Mouse (Mus musculus) T-helper 2 cell (primary cell): ENCODE data around the gene Fgf22.

Experiments
- in situ Hi-C: fragments of 300-600 bp; cut with MboI, MseI; formaldehyde crosslinking; loops from one replicate; pipeline ENCODE4 v1.15.1; 2025; ENCODE audit warnings: high pct_unique_total_duplicates

Gene Fgf22

GRCm38 (mm10) chr10:79766508-79767325 lies 11.8 kb downstream of the Fgf22 start, which contains the start of gene Rnf126:
Gene Rnf126 (minus strand): TSS chr10:79766952.
- in situ Hi-C loops = no loop called here

- in situ Hi-C loops = no loop called here
Measured at GRCm38 (mm10) chr10:79767372-79768244, 12.7 kb downstream of the Fgf22 start.

- in situ Hi-C loops = no loop called here
Measured at GRCm38 (mm10) chr10:79768400-79768799, 13.5 kb downstream of the Fgf22 start.

GRCm38 (mm10) chr10:79769329-79769728 lies 14.5 kb downstream of the Fgf22 start:
- in situ Hi-C loops = no loop called here

DNA sequence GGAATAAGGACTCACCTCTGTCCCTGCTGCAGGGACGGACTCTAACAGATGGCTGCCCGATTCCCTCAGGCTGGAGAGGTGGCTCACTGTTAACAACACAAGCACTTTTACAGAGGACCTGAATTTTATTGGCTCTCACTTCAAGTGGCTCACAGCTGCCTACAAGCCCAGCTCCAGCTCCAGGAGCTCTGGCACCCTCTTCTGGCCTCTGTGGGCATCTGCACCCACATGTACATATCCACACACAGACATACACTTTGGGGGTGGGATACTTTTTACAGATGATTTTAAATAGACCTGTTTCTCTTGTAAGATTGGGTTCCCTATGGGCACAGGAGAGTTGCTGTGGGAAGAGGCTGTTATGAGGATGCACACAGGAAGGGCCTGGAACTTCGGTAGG lies 17.4 kb downstream of the Fgf22 start:
- in situ Hi-C loops = no loop called here

GRCm38 (mm10) chr10:79773208-79773607 lies 18.3 kb downstream of the Fgf22 start:
- in situ Hi-C loops = no loop called here

DNA sequence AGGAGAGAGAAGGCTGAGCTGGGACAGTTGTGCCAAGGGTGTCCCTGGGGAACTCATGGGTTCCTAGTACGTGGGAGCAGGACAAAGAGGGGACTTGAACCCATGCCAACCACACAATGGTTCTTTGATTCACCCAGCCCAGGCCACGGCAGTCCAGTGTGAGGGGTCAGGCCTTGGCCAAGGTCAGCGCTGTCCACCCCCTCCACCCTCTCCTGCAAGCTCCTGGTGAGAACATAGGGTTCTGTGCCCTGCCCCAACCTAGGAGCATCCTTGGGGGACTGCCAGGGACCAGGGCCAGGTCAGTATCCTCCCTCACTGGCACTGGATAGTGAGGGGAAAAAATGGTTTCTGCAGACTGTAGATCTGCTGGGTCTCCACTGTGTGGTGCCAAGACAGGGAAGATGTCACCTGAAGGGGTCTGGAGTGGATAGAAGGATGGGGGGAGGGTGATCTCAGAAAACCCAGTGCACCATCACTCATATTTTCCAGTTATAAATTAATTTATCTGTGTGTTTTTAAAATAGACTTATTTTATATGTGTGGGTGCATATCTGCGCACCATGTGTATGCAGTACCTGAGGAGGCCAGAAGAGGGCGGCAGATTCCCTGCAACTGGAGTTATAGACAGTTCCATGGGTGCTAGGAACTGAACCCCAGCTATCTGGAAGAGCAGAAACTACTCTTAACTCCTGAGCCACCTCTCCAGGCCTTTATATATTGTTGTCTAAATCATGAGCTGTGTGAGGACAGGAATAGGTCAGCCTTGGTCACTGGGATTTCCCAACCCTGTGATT lies 19.8 kb downstream of the Fgf22 start:
- in situ Hi-C loops = no loop called here

GRCm38 (mm10) chr10:79777103-79777531 lies 22.2 kb downstream of the Fgf22 start, which contains the start of gene Fstl3:
Gene Fstl3 (plus strand): TSS chr10:79777272.
- in situ Hi-C loops = no loop called here

GRCm38 (mm10) chr10:79778006-79778405 lies 23.1 kb downstream of the Fgf22 start:
- in situ Hi-C loops = no loop called here

- in situ Hi-C loops = no loop called here
Measured at GRCm38 (mm10) chr10:79779193-79779592, 24.3 kb downstream of the Fgf22 start.

GRCm38 (mm10) chr10:79779784-79780663 lies 25.1 kb downstream of the Fgf22 start:
- in situ Hi-C loops = loop anchor here (5.0 kb wide), 1 partner anchor 98 kb away; the partner anchor contains the start of gene Cdc34

DNA sequence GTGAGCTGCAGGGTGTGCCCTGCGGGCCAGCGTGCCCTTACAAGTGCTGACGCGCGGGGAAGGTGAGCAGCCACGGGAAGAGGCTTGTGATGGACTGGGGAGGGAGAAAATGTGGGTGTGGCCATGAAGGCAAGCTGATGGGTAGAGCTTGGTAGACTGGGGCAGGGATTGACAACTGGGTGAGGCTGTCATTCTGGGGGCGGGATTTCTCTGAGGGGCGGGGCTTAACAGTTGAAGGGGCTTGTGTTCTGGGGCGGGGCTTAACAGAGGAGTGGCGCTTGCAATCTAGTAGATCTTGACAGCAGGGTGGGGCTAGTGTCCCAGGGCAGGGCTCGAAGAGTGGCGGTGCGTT lies 25.8 kb downstream of the Fgf22 start:
- in situ Hi-C loops = loop anchor here (5.0 kb wide), 1 partner anchor 98 kb away; the partner anchor contains the start of gene Cdc34

DNA sequence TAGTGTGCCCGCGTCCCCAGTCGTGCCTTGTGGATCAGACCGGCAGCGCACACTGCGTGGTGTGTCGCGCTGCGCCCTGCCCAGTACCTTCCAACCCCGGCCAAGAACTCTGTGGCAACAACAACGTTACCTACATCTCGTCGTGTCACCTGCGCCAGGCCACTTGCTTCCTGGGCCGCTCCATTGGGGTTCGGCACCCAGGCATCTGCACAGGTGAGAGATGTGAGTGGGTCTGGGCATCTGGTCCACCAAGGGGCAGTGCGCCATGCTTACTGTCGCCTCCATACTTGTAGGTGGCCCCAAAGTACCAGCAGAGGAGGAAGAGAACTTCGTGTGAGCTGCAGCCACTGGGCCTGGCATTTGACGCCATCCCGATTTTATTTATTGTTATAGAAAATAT lies 26.3 kb downstream of the Fgf22 start:
- in situ Hi-C loops = loop anchor here (5.0 kb wide), 1 partner anchor 99 kb away; the partner anchor contains the start of gene Cdc34

DNA sequence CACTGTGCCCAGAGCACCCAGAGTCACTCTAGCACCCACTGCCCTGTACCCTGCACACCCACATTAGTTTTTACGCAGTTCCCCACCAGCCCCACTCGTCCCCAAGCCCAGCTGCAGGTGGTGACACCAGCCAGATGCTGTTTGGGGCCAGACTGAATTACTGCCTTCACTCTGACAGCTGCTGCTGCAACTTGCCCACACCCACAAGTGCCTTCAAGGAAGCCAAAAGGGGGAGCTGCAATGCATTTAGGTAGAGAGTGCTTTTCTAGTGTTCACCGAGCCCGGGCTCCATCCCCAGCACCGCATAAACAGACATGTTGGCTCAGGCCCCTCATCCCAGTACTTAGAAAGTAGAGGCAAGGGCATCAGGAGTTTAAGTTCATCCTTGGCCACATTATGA lies 27.1 kb downstream of the Fgf22 start:
- in situ Hi-C loops = loop anchor here (5.0 kb wide), 1 partner anchor 100 kb away; the partner anchor contains the start of gene Cdc34

- in situ Hi-C loops = loop anchor here (5.0 kb wide), 1 partner anchor 101 kb away; the partner anchor contains the start of gene Cdc34
Measured at GRCm38 (mm10) chr10:79783050-79783449, 28.2 kb downstream of the Fgf22 start.

GRCm38 (mm10) chr10:79783920-79784800 lies 29.3 kb downstream of the Fgf22 start:
- in situ Hi-C loops = loop anchor here (5.0 kb wide), 1 partner anchor 102 kb away; the partner anchor contains the start of gene Cdc34

GRCm38 (mm10) chr10:79788386-79789158 lies 33.7 kb downstream of the Fgf22 start:
- in situ Hi-C loops = no loop called here

DNA sequence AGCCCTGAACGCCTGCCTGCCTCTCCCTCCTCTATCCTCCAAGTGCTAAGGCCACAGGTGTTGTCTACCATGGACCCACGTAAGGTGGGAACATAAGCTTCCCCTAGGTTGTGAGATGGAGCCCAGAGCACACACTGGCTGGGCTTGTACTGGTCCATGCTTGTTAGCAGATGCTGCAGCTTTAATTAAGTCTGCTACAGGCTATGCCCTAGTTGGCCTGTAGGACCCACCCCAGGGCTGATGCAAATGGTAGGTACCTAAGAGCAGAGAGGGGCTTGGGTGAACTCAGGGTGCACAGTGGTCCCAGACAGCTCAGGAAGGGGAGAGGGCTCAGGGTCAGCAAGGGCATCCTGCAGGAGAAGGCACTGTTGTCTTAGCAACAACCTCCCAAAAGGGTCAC lies 34.7 kb downstream of the Fgf22 start:
- in situ Hi-C loops = no loop called here
